Mouse (Mus musculus) liver, embryonic 14.5 days (tissue): ENCODE measurements around the gene Dcaf4. TPM values are rescaled to one million over a fixed set of nuclear protein-coding genes. Genes with fewer than 3 reads are reported as not detected.

Source experiments
- ATAC-seq: fragments of 200-750 bp; cut with Nextera tagmentation; 2 replicates; pipeline ENCODE4 v1.8.0; 2017; ENCODE audit warnings: moderate number of reproducible peaks, mild to moderate bottlenecking, moderate library complexity; ENCODE audit not compliant: insufficient read depth
- DNase-seq, 3 experiments: peaks; one replicate each; pipeline ENCODE4 v3.0.0-alpha.2; 2012 to 2013; ENCODE audit warnings: low read depth in 3 of 3, low spot score in 3 of 3
- H3K27ac ChIP-seq: fragments of 300-500 bp; sonication (generic); 2 replicates; pipeline ENCODE4 v1.5.1; 2014; ENCODE audit warnings: moderate library complexity, mild to moderate bottlenecking, control low read depth, inconsistent platforms
- H3K27me3 ChIP-seq: fragments of 300-500 bp; sonication (generic); 2 replicates; pipeline ENCODE4 v1.6.1; 2014; ENCODE audit warnings: mild to moderate bottlenecking, low read length, moderate library complexity; ENCODE audit not compliant: control insufficient read depth, insufficient read depth
- H3K36me3 ChIP-seq: fragments of 300-500 bp; sonication (generic); replicated peaks from 2 replicates; pipeline ENCODE4 v1.6.1; 2014; ENCODE audit warnings: low read depth; ENCODE audit not compliant: control insufficient read depth, insufficient read depth
- H3K4me1 ChIP-seq, 2 experiments: fragments of 200-500 bp in 1 of 2; fragments of 300-500 bp in 1 of 2; sonication (generic) in 1 of 2; replicated peaks; 2 replicates each; pipeline ENCODE4 v1.6.1; 2012 to 2014; ENCODE audit warnings: antibody characterized with exemption in 1 of 2, inconsistent platforms in 1 of 2, low read length in 1 of 2; ENCODE audit not compliant: control insufficient read depth in 2 of 2, insufficient read depth in 2 of 2
- H3K4me2 ChIP-seq: fragments of 300-500 bp; sonication (generic); 2 replicates; pipeline ENCODE4 v1.6.1; 2014; ENCODE audit warnings: low read depth, mild to moderate bottlenecking, control low read depth, moderate library complexity
- H3K4me3 ChIP-seq, 2 experiments: fragments of 200-500 bp in 1 of 2; fragments of 300-500 bp in 1 of 2; sonication (generic) in 1 of 2; 2 replicates each; pipeline ENCODE4 v1.5.1; 2012 to 2014; ENCODE audit warnings: low read depth in 2 of 2, low read length in 2 of 2, mild to moderate bottlenecking in 2 of 2, control low read depth in 1 of 2, inconsistent platforms in 1 of 2, moderate library complexity in 1 of 2; ENCODE audit not compliant: insufficient read depth in 1 of 2
- H3K9ac ChIP-seq: fragments of 300-500 bp; sonication (generic); replicated peaks from 2 replicates; pipeline ENCODE4 v1.6.1; 2014; ENCODE audit warnings: mild to moderate bottlenecking, control low read depth, moderate library complexity
- H3K9me3 ChIP-seq: fragments of 300-500 bp; sonication (generic); 2 replicates; pipeline ENCODE4 v1.6.1; 2016; ENCODE audit warnings: low read length, mixed read lengths; ENCODE audit not compliant: control insufficient read depth
- CTCF ChIP-seq: IDR thresholded peaks from 2 replicates; pipeline ENCODE4 v1.5.1; 2016; ENCODE audit warnings: antibody characterized with exemption, low read depth, control low read depth
- EP300 ChIP-seq: IDR thresholded peaks from 2 replicates; pipeline ENCODE4 v1.6.1; 2016; ENCODE audit warnings: antibody characterized with exemption, low read depth
- WGBS: fragments of 180-500 bp; shearing (Covaris S2); extraction: QIAGEN DNeasy Blood & Tissue Kit; methylation state at CpG from one replicate; pipeline ENCODE4 v1.1.7; 2014; ENCODE audit not compliant: insufficient replicate concordance; 5-methylcytosine and 5-hydroxymethylcytosine counted together
- polyA plus RNA-seq, 2 experiments: library from polyadenylated mRNA; depleted of rRNA in 1 of 2; stranded (reverse) in 1 of 2; unstranded in 1 of 2; fragments of >200 nt; fragmentation: Nextera tagmentation in 1 of 2; extraction: Ambion mirVana in 1 of 2; gene quantifications; 2 replicates each; pipeline versions ENCODE4 v1.2.1 to v1.2.3; 2012 to 2014

Gene Dcaf4
- polyA plus RNA-seq, 2 experiments = 9.5 to 9.8 TPM

GRCm38 (mm10) chr12:83479140-83479539 lies 41.1 kb upstream of the Dcaf4 start:
- WGBS = 80% methylated on average over 1 of the region's 1 CpGs
- DNase-seq (peak in 2 of 3 experiments; percentile 51 to 55), ATAC-seq (peak; percentile 67)
- Histone ChIP-seq H3K4me3 (no peak overlapping the region), H3K4me1 (peaks cover 31% of the 10 kb centered on the region in 2 experiments), H3K9ac (no peak overlapping the region), H3K36me3 (no peaks in the 10 kb centered on the region), H3K4me2 (peak overlapping the region; percentile 44), H3K27me3 (no peaks in the 10 kb centered on the region), H3K27ac (peak overlapping the region; percentile 18), H3K9me3 (no peaks in the 10 kb centered on the region)
- TF ChIP-seq CTCF (no peak), EP300 (peak; percentile 72)

GRCm38 (mm10) chr12:83479818-83480401 lies 40.4 kb upstream of the Dcaf4 start:
- 0 out of 2 replicates have a peak overlapping the region, but pooled peaks have one; percentile 5 for H3K9ac ChIP-seq
- no peak for DNase-seq
- WGBS = 53% methylated on average over 7 of the region's 7 CpGs
- peaks cover 30 to 31% of the 10 kb centered on the region in 2 experiments for H3K4me1 ChIP-seq
- no peak for TF ChIP-seq EP300
- peak; percentile 20; the same call in 1 of the 2 replicates for TF ChIP-seq CTCF
- H3K4me2 ChIP-seq = peak overlapping the region; percentile 6; the same call in 1 of the 2 replicates
- no peaks in the 10 kb centered on the region for H3K9me3 ChIP-seq
- H3K27me3 ChIP-seq = peaks cover 6% of the 10 kb centered on the region
- no peak for ATAC-seq
- H3K36me3 ChIP-seq = no peaks in the 10 kb centered on the region
- H3K27ac ChIP-seq = 0 out of 2 replicates have a peak overlapping the region, but pooled peaks have one; percentile 7
- H3K4me3 ChIP-seq = no peak overlapping the region

DNA sequence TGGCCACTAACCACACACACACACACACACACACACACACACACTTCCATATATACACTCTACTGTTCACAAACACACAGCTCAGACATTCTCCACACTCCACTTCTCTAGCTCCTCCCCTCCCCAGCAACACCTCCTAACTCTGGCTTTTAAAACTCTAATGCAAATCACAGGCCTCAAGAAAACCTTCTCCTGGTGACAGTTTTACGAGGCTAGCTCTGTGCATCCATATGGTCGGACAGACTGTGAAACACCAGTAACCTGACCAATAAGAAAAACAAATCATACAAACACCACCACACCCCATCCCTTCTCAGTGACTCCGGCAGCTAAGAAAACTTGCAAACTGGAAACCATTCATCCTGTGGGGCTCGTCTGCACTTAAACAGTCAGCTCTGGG lies 38.8 kb upstream of the Dcaf4 start:
- H3K9me3 ChIP-seq = no peaks in the 10 kb centered on the region
- H3K4me3 ChIP-seq = no peak overlapping the region
- peaks cover 22% of the 10 kb centered on the region for H3K27me3 ChIP-seq
- ATAC-seq (no peak), DNase-seq (no peak)
- H3K9ac ChIP-seq = no peak overlapping the region
- H3K27ac ChIP-seq = no peak overlapping the region
- H3K36me3 ChIP-seq = no peaks in the 10 kb centered on the region
- TF ChIP-seq CTCF (no peak), EP300 (no peak)
- H3K4me1 ChIP-seq = peaks cover 23 to 30% of the 10 kb centered on the region in 2 experiments
- WGBS = 73% methylated on average over 4 of the region's 4 CpGs
- no peak overlapping the region for H3K4me2 ChIP-seq

- DNase-seq = no peak
- 51% methylated on average over 5 of the region's 5 CpGs for WGBS
- no peak overlapping the region for H3K4me3 ChIP-seq
- H3K27me3 ChIP-seq = peaks cover 27% of the 10 kb centered on the region
- TF ChIP-seq CTCF (no peak), EP300 (no peak)
- H3K4me1 ChIP-seq = peaks cover 25 to 30% of the 10 kb centered on the region in 2 experiments
- no peak for ATAC-seq
- H3K4me2 ChIP-seq = no peak overlapping the region
- no peaks in the 10 kb centered on the region for H3K9me3 ChIP-seq
- no peak overlapping the region for H3K9ac ChIP-seq
- no peaks in the 10 kb centered on the region for H3K36me3 ChIP-seq
- H3K27ac ChIP-seq = no peak overlapping the region
These were observed 36.6 kb upstream of the Dcaf4 start for GRCm38 (mm10) chr12:83483653-83484052.

GRCm38 (mm10) chr12:83484855-83485745 lies 35.2 kb upstream of the Dcaf4 start:
- Histone ChIP-seq H3K4me1 (peaks cover 19 to 20% of the 10 kb centered on the region in 2 experiments), H3K27ac (no peak overlapping the region), H3K36me3 (no peaks in the 10 kb centered on the region), H3K9ac (no peak overlapping the region), H3K4me2 (peak overlapping the region; percentile 99), H3K9me3 (no peaks in the 10 kb centered on the region), H3K4me3 (peak overlapping the region; percentile 72 to 88; a peak in 3 of 4 replicates), H3K27me3 (peaks cover 29% of the 10 kb centered on the region)
- WGBS = 7% methylated on average over 24 of the region's 24 CpGs
- DNase-seq (no peak), ATAC-seq (no peak)
- TF ChIP-seq CTCF (0 out of 2 replicates have a peak, but pooled peaks have one; percentile 4), EP300 (no peak)
